Mouse (Mus musculus) fibroblast of lung, adult 2 months (primary cell): ENCODE data around the gene Ece1.
A peak's percentile ranks its signal among the peaks of the same experiment; 100 is the strongest.

Experiments
- DNase-seq: peaks from one replicate; pipeline ENCODE4 v3.0.0-alpha.2; 2011; ENCODE audit warnings: low read depth

The Ece1 gene

GRCm38 (mm10) chr4:137989426-137989825, 127.4 kb downstream of the Ece1 start:
- peak; percentile 74 for DNase-seq

- no peak for DNase-seq
Observed at GRCm38 (mm10) chr4:137990433-137990832, 128.4 kb downstream of the Ece1 start.

- no peak for DNase-seq
Observed at GRCm38 (mm10) chr4:137991240-137991639, 129.2 kb downstream of the Ece1 start.

- no peak for DNase-seq
Observed at GRCm38 (mm10) chr4:137992890-137993289, 130.9 kb downstream of the Ece1 start, which contains the start of gene Eif4g3. Gene Eif4g3, plus strand, starts transcription at chr4:137993022.

GRCm38 (mm10) chr4:137993291-137993758, 131.3 kb downstream of the Ece1 start:
- peak; percentile 84 for DNase-seq

- no peak for DNase-seq
Observed at GRCm38 (mm10) chr4:137993821-137994561, 132.0 kb downstream of the Ece1 start.

GRCm38 (mm10) chr4:137994562-137995336, 132.7 kb downstream of the Ece1 start:
- no peak for DNase-seq

- no peak for DNase-seq
Observed at GRCm38 (mm10) chr4:137995399-137995798, 133.4 kb downstream of the Ece1 start.

- DNase-seq, result no peak
Observed at GRCm38 (mm10) chr4:137998232-137998631, 136.2 kb downstream of the Ece1 start.

GRCm38 (mm10) chr4:138000682-138001081, 138.6 kb downstream of the Ece1 start:
- no peak for DNase-seq

- DNase-seq, result no peak
Observed at GRCm38 (mm10) chr4:138003909-138004610, 142.0 kb downstream of the Ece1 start.

GRCm38 (mm10) chr4:138005781-138006180, 143.7 kb downstream of the Ece1 start:
- no peak for DNase-seq

- no peak for DNase-seq
Observed at GRCm38 (mm10) chr4:138006951-138007613, 145.0 kb downstream of the Ece1 start.

GRCm38 (mm10) chr4:138008646-138009045, 146.6 kb downstream of the Ece1 start:
- DNase-seq, result no peak

- no peak for DNase-seq
Observed at GRCm38 (mm10) chr4:138009786-138010502, 147.9 kb downstream of the Ece1 start.

- no peak for DNase-seq
Observed at GRCm38 (mm10) chr4:138013723-138014479, 151.9 kb downstream of the Ece1 start.
